Mouse (Mus musculus) heart, adult 2 months (tissue): ENCODE measurements around the gene Pfdn4. TPM values are rescaled to one million over a fixed set of nuclear protein-coding genes. Genes with fewer than 3 reads are reported as not detected.

Experiments
- DNase-seq, 2 experiments: peaks; one replicate each; pipeline ENCODE4 v3.0.0; 2021
- H3K27ac ChIP-seq: fragments of 200-600 bp; 2 replicates; pipeline ENCODE4 v1.8.1; 2022
- H3K27me3 ChIP-seq: fragments of 200-500 bp; 2 replicates; pipeline ENCODE4 v1.6.1; 2012; ENCODE audit warnings: mild to moderate bottlenecking, low read length, inconsistent platforms, mixed read lengths; ENCODE audit not compliant: control insufficient read depth, insufficient read depth
- H3K36me3 ChIP-seq: fragments of 200-500 bp; 2 replicates; pipeline ENCODE4 v1.6.1; 2012; ENCODE audit warnings: low read length, inconsistent platforms; ENCODE audit not compliant: control insufficient read depth, insufficient read depth
- H3K4me1 ChIP-seq: fragments of 200-500 bp; 2 replicates; pipeline ENCODE4 v1.6.1; 2011; ENCODE audit warnings: low read length; ENCODE audit not compliant: control insufficient read depth, insufficient read depth
- H3K4me3 ChIP-seq: fragments of 200-600 bp; 2 replicates; pipeline ENCODE4 v1.8.1; 2022
- H3K79me2 ChIP-seq: fragments of 200-500 bp; replicated peaks from 2 replicates; pipeline ENCODE4 v1.6.1; 2012; ENCODE audit warnings: mild to moderate bottlenecking, inconsistent platforms, low read length, moderate library complexity, mixed read lengths; ENCODE audit not compliant: control insufficient read depth, insufficient read depth
- H3K9ac ChIP-seq: fragments of 200-500 bp; 2 replicates; pipeline ENCODE4 v1.6.1; 2012; ENCODE audit warnings: low read depth, mild to moderate bottlenecking, control low read depth, inconsistent platforms, low read length, mixed read lengths
- CTCF ChIP-seq: fragments of 200-600 bp; IDR thresholded peaks from 2 replicates; pipeline ENCODE4 v1.8.1; 2022; ENCODE audit warnings: antibody characterized with exemption, mild to moderate bottlenecking, moderate library complexity
- EP300 ChIP-seq: fragments of 200-500 bp; IDR thresholded peaks from 2 replicates; pipeline ENCODE4 v1.6.1; 2011; ENCODE audit warnings: low read depth, low read length, control low read depth; ENCODE audit not compliant: insufficient read depth
- POLR2A ChIP-seq: fragments of 200-500 bp; IDR thresholded peaks from 2 replicates; pipeline ENCODE4 v1.6.1; 2011; ENCODE audit warnings: mild to moderate bottlenecking, low read depth, low read length, control low read depth; ENCODE audit not compliant: insufficient read depth
- WGBS: fragments of 180-500 bp; shearing (Covaris S2); methylation state at CpG from one replicate; pipeline ENCODE4 v1.1.7; 2018; 5-methylcytosine and 5-hydroxymethylcytosine counted together
- intact Hi-C: fragments of 180-260 bp; cut with DNase I; formaldehyde crosslinking; loops from one replicate; pipeline ENCODE4 v1.15.1; 2025
- polyA plus RNA-seq: library from polyadenylated mRNA; depleted of rRNA; stranded (reverse); fragments of >200 nt; gene quantifications from 2 replicates; pipeline ENCODE4 v1.2.3, GENCODE M21; 2012
- total RNA-seq, 2 experiments: library from RNA; stranded (reverse); gene quantifications; 2 replicates each; pipeline ENCODE4 v1.2.3; 2021

The Pfdn4 gene
- total and polyA plus RNA-seq, 3 experiments = 3.6 to 13.3 (median 10.6) TPM

DNA sequence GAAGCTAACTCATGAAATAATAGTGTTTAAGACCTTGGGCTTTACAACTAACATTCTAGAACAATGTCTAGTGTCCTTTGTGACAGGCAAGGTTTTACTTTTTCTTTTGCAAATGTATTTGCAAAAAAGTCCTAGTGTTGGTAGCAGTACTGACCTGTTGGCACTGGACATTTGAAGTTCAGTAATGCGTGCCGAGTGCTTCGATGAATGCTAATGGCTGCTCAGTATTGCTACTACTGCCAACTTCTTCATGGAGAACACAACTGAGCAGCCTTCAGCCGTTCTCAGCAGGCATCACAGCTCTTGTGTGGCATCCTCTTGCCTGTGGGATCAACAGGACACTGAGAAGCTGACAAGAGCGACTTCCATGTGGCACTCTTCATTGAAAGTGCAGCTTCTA is 22.1 kb upstream of the Pfdn4 start:
- no peak overlapping the region for H3K27ac ChIP-seq
- TF ChIP-seq POLR2A = no peak
- TF ChIP-seq EP300 = no peak
- no peak for TF ChIP-seq CTCF
- H3K4me3 ChIP-seq = no peak overlapping the region
- 0 out of 2 replicates have a peak, but pooled peaks cover 1% of the 10 kb centered on the region for H3K4me1 ChIP-seq
- H3K27me3 ChIP-seq = no peaks in the 10 kb centered on the region
- no peak overlapping the region for H3K9ac ChIP-seq
- no peak for DNase-seq
- no peaks in the 10 kb centered on the region for H3K79me2 ChIP-seq
- 94% methylated on average over 5 of the region's 5 CpGs for WGBS
- H3K36me3 ChIP-seq = no peaks in the 10 kb centered on the region
- intact Hi-C loops = no loop called here

DNA sequence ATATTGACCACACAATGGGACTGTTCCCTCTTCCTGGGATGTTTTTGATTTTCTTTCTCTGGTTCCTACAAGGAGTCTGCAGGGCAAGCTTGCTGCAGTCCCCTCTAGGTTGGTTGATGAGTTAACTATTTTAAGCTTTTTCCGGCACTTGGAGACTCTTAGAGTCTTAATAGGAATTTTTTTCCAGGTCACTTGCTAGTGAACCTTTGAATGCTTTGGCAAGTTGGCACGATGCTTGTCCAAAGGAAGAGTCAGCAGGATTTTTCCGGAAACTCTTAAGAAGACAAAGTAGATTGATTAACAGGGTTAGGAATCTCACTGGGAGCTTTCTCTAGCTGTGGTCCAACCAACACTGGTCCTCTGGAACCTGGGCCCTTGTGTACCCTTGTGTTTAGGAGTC is 21.1 kb upstream of the Pfdn4 start:
- no peak for DNase-seq
- TF ChIP-seq CTCF (no peak), EP300 (no peak), POLR2A (no peak)
- H3K27me3 ChIP-seq = no peaks in the 10 kb centered on the region; the same call in 1 of the 2 replicates
- H3K4me3 ChIP-seq = no peak overlapping the region
- intact Hi-C loops = no loop called here
- 69% methylated on average over 3 of the region's 3 CpGs for WGBS
- no peaks in the 10 kb centered on the region for H3K36me3 ChIP-seq
- no peak overlapping the region for H3K27ac ChIP-seq
- H3K9ac ChIP-seq = no peak overlapping the region
- H3K4me1 ChIP-seq = no peaks in the 10 kb centered on the region
- no peaks in the 10 kb centered on the region for H3K79me2 ChIP-seq

DNA sequence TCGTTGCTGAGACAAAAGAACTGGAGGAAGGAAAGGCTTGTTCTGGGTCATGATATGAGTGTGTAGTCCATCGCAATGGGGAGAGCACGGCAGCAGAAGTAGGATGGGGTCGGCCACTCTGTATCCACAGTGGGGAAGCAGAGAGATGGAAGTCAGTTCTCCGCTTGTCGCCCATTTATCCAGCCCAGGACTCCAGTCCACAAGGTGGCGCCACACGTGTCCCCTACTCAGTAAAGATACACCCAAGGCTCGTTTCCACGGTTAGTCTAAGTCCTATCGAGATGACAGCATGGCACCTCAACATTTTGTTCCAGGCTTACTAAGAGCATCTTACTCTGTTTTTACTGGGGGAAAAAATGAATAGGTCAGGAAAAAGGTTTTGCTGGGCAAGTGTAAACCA is 20.0 kb upstream of the Pfdn4 start:
- TF ChIP-seq POLR2A (no peak), CTCF (peak; percentile 56), EP300 (no peak)
- no peak overlapping the region for H3K4me3 ChIP-seq
- no peaks in the 10 kb centered on the region for H3K4me1 ChIP-seq
- H3K79me2 ChIP-seq = no peaks in the 10 kb centered on the region
- no peak overlapping the region for H3K27ac ChIP-seq
- H3K36me3 ChIP-seq = no peaks in the 10 kb centered on the region
- H3K27me3 ChIP-seq = no peaks in the 10 kb centered on the region; the same call in 1 of the 2 replicates
- 57% methylated on average over 11 of the region's 11 CpGs for WGBS
- DNase-seq = peak; percentile 9 to 43
- H3K9ac ChIP-seq = no peak overlapping the region
- intact Hi-C loops = no loop called here

DNA sequence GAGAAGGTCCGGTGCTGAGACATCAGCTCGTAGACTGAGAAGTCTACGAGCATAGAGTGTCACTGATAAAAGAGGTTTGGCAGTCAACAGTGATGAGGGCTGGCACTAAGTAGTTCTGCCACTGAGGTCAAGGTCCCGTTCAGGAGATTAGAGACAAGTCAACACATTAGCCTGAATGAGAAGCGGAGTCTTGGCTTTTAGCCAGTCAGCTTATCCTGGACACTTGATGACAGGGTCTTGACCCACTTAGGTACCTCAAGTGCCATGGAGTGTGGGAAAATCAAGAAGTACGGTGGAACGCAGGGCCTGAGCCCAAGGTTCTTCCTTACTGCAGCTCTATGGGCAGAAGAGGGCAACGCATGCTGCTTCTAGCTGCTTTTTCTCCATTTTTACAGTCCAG is 19.6 kb upstream of the Pfdn4 start:
- Histone ChIP-seq H3K27me3 (peaks cover 1% of the 10 kb centered on the region), H3K4me3 (no peak overlapping the region)

DNA sequence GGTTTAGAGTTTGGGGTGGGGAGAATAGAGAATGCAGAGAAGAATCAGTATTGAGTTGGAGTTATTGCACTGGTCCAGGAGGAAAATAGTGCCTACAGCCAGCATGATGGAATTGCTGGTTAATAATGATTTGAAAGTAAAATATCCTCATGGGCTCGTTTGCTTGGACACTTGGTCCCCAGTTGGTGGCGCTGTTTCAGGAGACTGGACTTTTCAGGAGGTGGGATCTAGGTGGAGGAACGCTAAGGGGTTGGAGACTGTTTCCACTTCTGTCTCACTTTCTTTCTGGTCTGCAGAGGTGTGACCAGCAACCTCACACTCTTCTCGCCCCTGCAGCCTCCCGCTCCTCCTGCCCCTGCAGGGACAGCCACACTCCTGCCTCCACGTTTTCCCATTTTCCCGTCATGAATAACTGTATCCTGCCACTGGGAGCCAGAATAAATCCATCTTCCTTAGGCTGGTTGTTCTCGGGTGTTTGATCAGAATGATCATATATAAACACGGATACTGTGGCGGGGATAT is 14.1 kb upstream of the Pfdn4 start:
- Histone ChIP-seq H3K4me1 (no peaks in the 10 kb centered on the region), H3K4me3 (no peak overlapping the region), H3K27ac (no peak overlapping the region), H3K36me3 (no peaks in the 10 kb centered on the region), H3K27me3 (peaks cover 3% of the 10 kb centered on the region), H3K79me2 (no peaks in the 10 kb centered on the region), H3K9ac (no peak overlapping the region)
- TF ChIP-seq EP300 (no peak), CTCF (no peak), POLR2A (no peak)
- no peak for DNase-seq
- WGBS = 57% methylated on average over 10 of the region's 10 CpGs
- intact Hi-C loops = no loop called here

More for the DNA sequence above, 19.6 kb upstream of the Pfdn4 start:
- H3K36me3 ChIP-seq = no peaks in the 10 kb centered on the region
- no peaks in the 10 kb centered on the region for H3K4me1 ChIP-seq
- H3K79me2 ChIP-seq = no peaks in the 10 kb centered on the region
- 32% methylated on average over 8 of the region's 8 CpGs for WGBS
- no peak for DNase-seq
- no peak overlapping the region for H3K9ac ChIP-seq
- intact Hi-C loops = no loop called here
- no peak overlapping the region for H3K27ac ChIP-seq
- TF ChIP-seq EP300 = no peak
- TF ChIP-seq POLR2A = no peak
- TF ChIP-seq CTCF = no peak

DNA sequence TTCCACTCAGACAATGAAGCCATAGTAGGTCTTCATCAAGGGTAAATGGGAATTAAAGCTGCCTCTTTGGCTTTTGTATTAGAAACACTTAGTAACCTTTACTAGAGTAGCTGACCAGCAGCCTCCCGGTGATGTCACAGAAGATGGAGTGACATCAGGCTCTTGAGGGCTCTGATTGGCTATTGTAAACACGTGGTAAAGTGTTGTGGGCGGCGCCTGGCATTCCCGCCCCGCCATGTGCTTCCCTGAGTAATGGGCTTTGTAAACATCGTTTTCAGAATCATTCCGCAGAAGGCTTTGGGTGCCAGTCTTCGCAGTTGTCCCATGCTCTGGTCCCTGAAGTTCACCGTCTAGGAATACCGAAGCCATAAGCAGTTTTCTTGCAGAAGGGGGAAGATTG is 12.3 kb upstream of the Pfdn4 start:
- intact Hi-C loops = no loop called here

DNA sequence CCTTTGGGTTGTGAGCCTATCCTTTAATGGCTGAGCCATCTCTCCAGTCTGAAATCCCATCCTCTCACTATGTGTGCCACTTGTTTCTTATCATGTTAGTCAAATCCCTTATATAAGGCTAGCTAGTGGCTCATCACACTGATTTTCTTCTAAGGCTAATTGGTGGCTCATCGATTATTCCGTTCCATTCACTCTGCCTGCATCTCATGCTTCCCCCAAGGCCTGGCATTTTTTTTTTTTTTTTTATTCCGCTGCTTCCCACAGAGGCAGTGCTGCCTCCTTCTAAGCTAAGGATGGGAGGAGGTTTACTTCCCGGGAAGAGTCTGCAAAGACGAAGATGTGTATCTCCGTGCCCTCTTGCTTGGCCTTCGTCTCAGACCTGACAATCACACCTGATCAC is 9.0 kb upstream of the Pfdn4 start:
- Histone ChIP-seq H3K27ac (no peak overlapping the region), H3K79me2 (no peaks in the 10 kb centered on the region), H3K4me3 (no peak overlapping the region), H3K4me1 (no peaks in the 10 kb centered on the region), H3K36me3 (no peaks in the 10 kb centered on the region), H3K9ac (no peak overlapping the region), H3K27me3 (peaks cover 4% of the 10 kb centered on the region; the same call in 1 of the 2 replicates)
- intact Hi-C loops = no loop called here
- no peak for TF ChIP-seq POLR2A
- TF ChIP-seq EP300 = no peak
- no peak for TF ChIP-seq CTCF
- 71% methylated on average over 7 of the region's 7 CpGs for WGBS
- no peak for DNase-seq

More for the DNA sequence above, 12.3 kb upstream of the Pfdn4 start:
- no peaks in the 10 kb centered on the region for H3K4me1 ChIP-seq
- H3K4me3 ChIP-seq = no peak overlapping the region
- no peaks in the 10 kb centered on the region for H3K36me3 ChIP-seq
- no peak overlapping the region for H3K27ac ChIP-seq
- 70% methylated on average over 11 of the region's 11 CpGs for WGBS
- H3K79me2 ChIP-seq = no peaks in the 10 kb centered on the region
- no peak overlapping the region for H3K9ac ChIP-seq
- peaks cover 3% of the 10 kb centered on the region for H3K27me3 ChIP-seq
- no peak for TF ChIP-seq CTCF
- no peak for TF ChIP-seq POLR2A
- TF ChIP-seq EP300 = no peak
- DNase-seq = no peak
